In the genomic region with DNA sequence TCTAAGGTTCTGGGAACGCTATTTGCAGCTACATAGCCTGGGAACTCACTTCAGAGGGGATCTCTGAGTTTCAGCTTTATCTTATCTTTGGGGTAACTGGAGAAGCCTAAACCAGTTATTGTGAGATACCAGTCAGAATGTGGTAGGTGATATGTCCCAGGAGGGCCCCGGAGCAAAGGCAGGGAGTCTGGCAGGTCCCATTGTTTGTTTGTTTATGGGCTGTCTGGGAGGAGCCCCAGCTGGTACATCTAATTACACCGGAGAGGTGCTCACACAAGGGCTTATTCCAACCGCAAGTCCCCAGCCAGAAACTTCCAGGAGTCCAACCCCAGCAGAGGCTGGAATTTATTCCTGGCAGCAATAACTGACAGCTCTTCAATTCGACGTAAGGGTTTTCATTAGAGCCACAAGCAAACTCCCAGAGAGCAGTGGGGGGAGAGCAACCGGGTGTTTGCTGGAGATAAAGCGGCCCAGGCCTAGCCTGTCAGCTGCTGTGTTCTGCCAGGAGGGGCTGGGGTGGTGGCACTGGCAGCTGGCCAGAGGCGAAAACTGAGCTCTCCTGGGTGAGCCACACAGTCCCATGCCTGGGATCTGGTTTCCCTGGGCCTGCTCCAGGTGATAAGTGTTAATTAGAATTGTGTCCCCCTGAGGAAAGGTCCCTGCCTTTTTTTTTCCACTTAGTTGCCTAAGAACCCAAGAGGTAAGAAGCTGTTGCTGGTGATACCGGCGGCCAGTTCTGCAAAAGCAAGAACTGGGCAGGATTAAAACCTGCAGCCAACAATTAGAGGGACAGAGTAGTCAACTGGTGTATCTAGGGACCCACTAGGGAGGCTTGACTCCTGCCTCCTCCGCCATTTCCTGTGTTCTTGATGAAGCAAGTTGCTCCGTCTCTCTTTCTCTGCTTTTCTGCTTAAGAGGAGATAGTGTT, we compare ENCODE assay signal across 8 mouse cellular contexts.
DNase-seq lines count a peak whose midpoint lies in the region; ATAC-seq lines count a peak whose summit lies in the region.

No protein-coding gene starts in this region.

- H3K36me3 ChIP-seq in heart, embryonic 14.5 days (ENCODE audit: control insufficient read depth, insufficient read depth, low read length): no peaks in the 10 kb centered on the region
- H3K36me3 ChIP-seq in limb, embryonic 11.5 days (ENCODE audit: control insufficient read depth, insufficient read depth, low read length): no peaks in the 10 kb centered on the region

- WGBS in heart, embryonic 14.5 days: 2% methylated on average over 13 of the region's 13 CpGs
- 17% methylated on average over 13 of the region's 13 CpGs for WGBS in limb, embryonic 11.5 days

- H3K27me3 ChIP-seq in heart, embryonic 14.5 days (ENCODE audit: control insufficient read depth, insufficient read depth, low read length): no peaks in the 10 kb centered on the region
- H3K27me3 ChIP-seq in limb, embryonic 11.5 days (ENCODE audit: control insufficient read depth, insufficient read depth, low read length): no peaks in the 10 kb centered on the region

- H3K9me3 ChIP-seq in heart, embryonic 14.5 days (ENCODE audit: control insufficient read depth, low read length): no peaks in the 10 kb centered on the region
- H3K9me3 ChIP-seq in limb, embryonic 11.5 days (ENCODE audit: control insufficient read depth, low read length): no peaks in the 10 kb centered on the region

- peak overlapping the region; percentile 49 for H3K4me2 ChIP-seq in heart, embryonic 14.5 days (ENCODE audit: low read length)
- no peak overlapping the region for H3K4me2 ChIP-seq in limb, embryonic 11.5 days (ENCODE audit: low read depth, severe bottlenecking)

- peak; percentile 80 for ATAC-seq in erythroblast, adult 5-6 weeks (replicated peaks; ENCODE audit: low FRiP score, poor library complexity, severe bottlenecking)
- peak; percentile 95 for ATAC-seq in heart, embryonic 14.5 days (ENCODE audit: insufficient number of reproducible peaks, insufficient read depth, low FRiP score, low read depth)
- peak; percentile 88 for ATAC-seq in limb, embryonic 11.5 days (ENCODE audit: insufficient number of reproducible peaks, low FRiP score, low TSS enrichment, low read depth)
- ATAC-seq in frontal cortex, adult (ENCODE audit: low TSS enrichment): no peak

- intact Hi-C loops in left cerebral cortex, postnatal 4 days (cut with DNase I): no loop called here
- intact Hi-C loops in left cerebral cortex, postnatal 25 days (cut with DNase I): no loop called here

- peak; percentile 69 for DNase-seq in left cerebral cortex, postnatal 4 days
- no peak for DNase-seq in left cerebral cortex, postnatal 25 days (ENCODE audit: low spot score in 2 of 2)
- DNase-seq in limb, embryonic 11.5 days (ENCODE audit: low spot score): peak; percentile 64
- peak; percentile 45 for DNase-seq in mesoderm, embryonic 11.5 days (ENCODE audit: low read depth, low spot score)
- peak; percentile 73 for DNase-seq in yolk sac, embryonic 10.5 days (ENCODE audit: low spot score)

- H3K9ac ChIP-seq in heart, embryonic 14.5 days (ENCODE audit: low read length): no peak overlapping the region
- H3K9ac ChIP-seq in limb, embryonic 11.5 days (ENCODE audit: low read length): no peak overlapping the region

- no peak overlapping the region for H3K4me3 ChIP-seq in heart, embryonic 14.5 days (ENCODE audit: control insufficient read depth in 1 of 2, insufficient read depth in 1 of 2, low read depth in 1 of 2, low read length in 2 of 2)
- no peak overlapping the region for H3K4me3 ChIP-seq in limb, embryonic 11.5 days (ENCODE audit: low read depth, low read length)

- H3K27ac ChIP-seq in heart, embryonic 14.5 days (replicated peaks in 1 of 2; ENCODE audit: control insufficient read depth in 1 of 2, insufficient read depth in 1 of 2, low read depth in 2 of 2, low read length in 2 of 2): peak overlapping the region; percentile 90 to 91
- no peak overlapping the region for H3K27ac ChIP-seq in limb, embryonic 11.5 days (replicated peaks; ENCODE audit: low read depth, low read length)

- H3K4me1 ChIP-seq in heart, embryonic 14.5 days (ENCODE audit: control insufficient read depth in 2 of 2, insufficient read depth in 2 of 2, low read length in 2 of 2): peaks cover 23 to 36% of the 10 kb centered on the region in 2 experiments
- H3K4me1 ChIP-seq in limb, embryonic 11.5 days (ENCODE audit: control insufficient read depth, insufficient read depth, low read length): peaks cover 15% of the 10 kb centered on the region

Comparison
In these comparisons a context has a peak if more than half of its experiments do, and no peak if none do; other contexts are left out.
1. DNase-seq: peak in left cerebral cortex, postnatal 4 days (single experiment), limb, embryonic 11.5 days (single experiment), mesoderm, embryonic 11.5 days (single experiment) and yolk sac, embryonic 10.5 days (single experiment); none in left cerebral cortex, postnatal 25 days (0 of 2).